Mouse (Mus musculus) limb, embryonic 10.5 days (tissue): ENCODE results near the gene Ildr2. TPM values are rescaled to one million over a fixed set of nuclear protein-coding genes. Genes with fewer than 3 reads are reported as not detected.

Source experiments
- DNase-seq: peaks from one replicate; pipeline ENCODE4 v3.0.0-alpha.2; 2017; ENCODE audit warnings: low spot score
- H3K27ac ChIP-seq: fragments of 300-500 bp; sonication (generic); 2 replicates; pipeline ENCODE4 v1.5.1; 2016; ENCODE audit warnings: mild to moderate bottlenecking
- H3K27me3 ChIP-seq: fragments of 300-500 bp; sonication (generic); 2 replicates; pipeline ENCODE4 v1.6.1; 2016; ENCODE audit warnings: low read depth, mild to moderate bottlenecking; ENCODE audit not compliant: poor library complexity, severe bottlenecking
- H3K36me3 ChIP-seq: fragments of 300-500 bp; sonication (generic); 2 replicates; pipeline ENCODE4 v1.6.1; 2016; ENCODE audit warnings: mild to moderate bottlenecking, moderate library complexity
- H3K4me1 ChIP-seq: fragments of 300-500 bp; sonication (generic); 2 replicates; pipeline ENCODE4 v1.6.1; 2016
- H3K4me3 ChIP-seq: fragments of 300-500 bp; sonication (generic); 2 replicates; pipeline ENCODE4 v1.5.1; 2016; ENCODE audit warnings: mild to moderate bottlenecking, moderate library complexity
- H3K9me3 ChIP-seq: fragments of 300-500 bp; sonication (generic); replicated peaks from 2 replicates; pipeline ENCODE4 v1.6.1; 2016; ENCODE audit warnings: mild to moderate bottlenecking
- WGBS: fragments of 180-500 bp; shearing (Covaris S2); methylation state at CpG from one replicate; pipeline ENCODE4 v1.1.7; 2016; 5-methylcytosine and 5-hydroxymethylcytosine counted together
- polyA plus RNA-seq: library from polyadenylated mRNA; unstranded; fragments of >200 nt; fragmentation: Nextera tagmentation; extraction: Ambion mirVana; gene quantifications from 2 replicates; pipeline ENCODE4 v1.2.1, GENCODE M21; 2016

Ildr2 gene
- 0.63 and 0.77 TPM in 2 replicates for polyA plus RNA-seq

GRCm38 (mm10) chr1:166253898-166254894, at the start of gene Ildr2:
Gene Ildr2 (plus strand): TSS chr1:166254139.
- Histone ChIP-seq H3K27ac (peak within 1 kb of the TSS; percentile 83), H3K27me3 (peaks cover 61% of the 10 kb centered on the region), H3K4me3 (peak within 1 kb of the TSS; percentile 61), H3K4me1 (peaks cover 24% of the 10 kb centered on the region), H3K9me3 (no peaks in the 10 kb centered on the region), H3K36me3 (no peaks in the 10 kb centered on the region)
- DNase-seq: peak; percentile 75
- under 1% methylated on average over 72 of the region's 72 CpGs for WGBS

- WGBS: 52% methylated on average over 5 of the region's 5 CpGs
- H3K4me1 ChIP-seq: no peaks in the 10 kb centered on the region
- H3K27ac ChIP-seq: no peak overlapping the region
- DNase-seq: no peak
- no peaks in the 10 kb centered on the region for H3K27me3 ChIP-seq
- H3K9me3 ChIP-seq: no peaks in the 10 kb centered on the region
- H3K36me3 ChIP-seq: no peaks in the 10 kb centered on the region
- no peak overlapping the region for H3K4me3 ChIP-seq
Measured at GRCm38 (mm10) chr1:166204171-166204570, 49.8 kb upstream of the Ildr2 start.

GRCm38 (mm10) chr1:166205159-166205558, 48.8 kb upstream of the Ildr2 start:
- Histone ChIP-seq H3K4me1 (no peaks in the 10 kb centered on the region), H3K36me3 (no peaks in the 10 kb centered on the region), H3K27me3 (no peaks in the 10 kb centered on the region), H3K9me3 (no peaks in the 10 kb centered on the region), H3K4me3 (no peak overlapping the region), H3K27ac (no peak overlapping the region)
- 75% methylated on average over 3 of the region's 3 CpGs for WGBS
- no peak for DNase-seq

GRCm38 (mm10) chr1:166209371-166209770, 44.6 kb upstream of the Ildr2 start:
- no peaks in the 10 kb centered on the region for H3K36me3 ChIP-seq
- no peak for DNase-seq
- H3K9me3 ChIP-seq: no peaks in the 10 kb centered on the region
- no peak overlapping the region for H3K27ac ChIP-seq
- WGBS: 87% methylated on average over 6 of the region's 6 CpGs
- no peaks in the 10 kb centered on the region for H3K4me1 ChIP-seq
- no peaks in the 10 kb centered on the region for H3K27me3 ChIP-seq
- no peak overlapping the region for H3K4me3 ChIP-seq

GRCm38 (mm10) chr1:166214181-166214580, 39.8 kb upstream of the Ildr2 start:
- WGBS: 84% methylated on average over 4 of the region's 4 CpGs
- no peaks in the 10 kb centered on the region for H3K27me3 ChIP-seq
- H3K9me3 ChIP-seq: no peaks in the 10 kb centered on the region
- no peak overlapping the region for H3K27ac ChIP-seq
- no peak overlapping the region for H3K4me3 ChIP-seq
- no peaks in the 10 kb centered on the region for H3K36me3 ChIP-seq
- H3K4me1 ChIP-seq: no peaks in the 10 kb centered on the region
- no peak for DNase-seq

GRCm38 (mm10) chr1:166238315-166238969, 15.5 kb upstream of the Ildr2 start, which contains the start of gene Mael:
Gene Mael (minus strand): TSS chr1:166238747.
- DNase-seq: no peak
- Histone ChIP-seq H3K4me3 (no peak within 1 kb of the TSS), H3K27ac (no peak within 1 kb of the TSS), H3K9me3 (peaks cover 8% of the 10 kb centered on the region; the same call in 1 of the 2 replicates), H3K4me1 (0 out of 2 replicates have a peak, but pooled peaks cover 3% of the 10 kb centered on the region), H3K36me3 (0 out of 2 replicates have a peak, but pooled peaks cover 6% of the 10 kb centered on the region), H3K27me3 (no peaks in the 10 kb centered on the region)
- WGBS: 84% methylated on average over 53 of the region's 53 CpGs

- WGBS: 89% methylated on average over 6 of the region's 6 CpGs
- DNase-seq: no peak
- Histone ChIP-seq H3K9me3 (no peaks in the 10 kb centered on the region), H3K27me3 (no peaks in the 10 kb centered on the region), H3K4me3 (no peak overlapping the region), H3K36me3 (no peaks in the 10 kb centered on the region), H3K4me1 (no peaks in the 10 kb centered on the region), H3K27ac (no peak overlapping the region)
Measured at GRCm38 (mm10) chr1:166244285-166244684, 9.7 kb upstream of the Ildr2 start.

GRCm38 (mm10) chr1:166255091-166255490, 1.2 kb downstream of the Ildr2 start:
- H3K27me3 ChIP-seq: peaks cover 61% of the 10 kb centered on the region
- H3K4me1 ChIP-seq: peaks cover 24% of the 10 kb centered on the region
- DNase-seq: no peak
- H3K27ac ChIP-seq: no peak overlapping the region
- no peaks in the 10 kb centered on the region for H3K9me3 ChIP-seq
- 0 out of 2 replicates have a peak overlapping the region, but pooled peaks have one; percentile 61 for H3K4me3 ChIP-seq
- 23% methylated on average over 8 of the region's 8 CpGs for WGBS
- H3K36me3 ChIP-seq: no peaks in the 10 kb centered on the region

- Histone ChIP-seq H3K4me3 (no peak overlapping the region), H3K27me3 (peaks cover 59% of the 10 kb centered on the region)
Measured at GRCm38 (mm10) chr1:166255651-166256050, 1.7 kb downstream of the Ildr2 start.

GRCm38 (mm10) chr1:166256302-166256701, 2.4 kb downstream of the Ildr2 start:
- Histone ChIP-seq H3K27ac (no peak overlapping the region), H3K27me3 (peaks cover 56% of the 10 kb centered on the region), H3K4me3 (no peak overlapping the region), H3K36me3 (no peaks in the 10 kb centered on the region), H3K4me1 (peaks cover 24% of the 10 kb centered on the region), H3K9me3 (no peaks in the 10 kb centered on the region)
- DNase-seq: no peak
- WGBS: 12% methylated on average over 6 of the region's 6 CpGs

More at GRCm38 (mm10) chr1:166255651-166256050, 1.7 kb downstream of the Ildr2 start:
- WGBS: 36% methylated on average over 2 of the region's 2 CpGs
- H3K27ac ChIP-seq: no peak overlapping the region
- no peak for DNase-seq
- H3K36me3 ChIP-seq: no peaks in the 10 kb centered on the region
- H3K9me3 ChIP-seq: no peaks in the 10 kb centered on the region
- H3K4me1 ChIP-seq: peaks cover 24% of the 10 kb centered on the region

- peaks cover 56% of the 10 kb centered on the region for H3K27me3 ChIP-seq
Measured at GRCm38 (mm10) chr1:166256898-166257297, 3.0 kb downstream of the Ildr2 start.

GRCm38 (mm10) chr1:166259526-166259925, 5.6 kb downstream of the Ildr2 start:
- peaks cover 34% of the 10 kb centered on the region for H3K27me3 ChIP-seq
- H3K4me1 ChIP-seq: peaks cover 13% of the 10 kb centered on the region
- no peak overlapping the region for H3K27ac ChIP-seq
- no peaks in the 10 kb centered on the region for H3K36me3 ChIP-seq
- H3K9me3 ChIP-seq: no peaks in the 10 kb centered on the region
- WGBS: 81% methylated on average over 6 of the region's 6 CpGs
- no peak for DNase-seq
- H3K4me3 ChIP-seq: no peak overlapping the region

More at GRCm38 (mm10) chr1:166256898-166257297, 3.0 kb downstream of the Ildr2 start:
- no peak overlapping the region for H3K4me3 ChIP-seq
- H3K9me3 ChIP-seq: no peaks in the 10 kb centered on the region
- H3K27ac ChIP-seq: no peak overlapping the region
- DNase-seq: no peak
- 68% methylated on average over 4 of the region's 4 CpGs for WGBS
- no peaks in the 10 kb centered on the region for H3K36me3 ChIP-seq
- H3K4me1 ChIP-seq: peaks cover 24% of the 10 kb centered on the region
